Mouse (Mus musculus): ENCODE measurements at regions not wholly inside any gene's neighbourhood (a gene's known extent, or its start where the extent isn't known, plus 50 kb on each side); places are given as distances from the start of the nearest gene placed in this dataset.

DNA sequence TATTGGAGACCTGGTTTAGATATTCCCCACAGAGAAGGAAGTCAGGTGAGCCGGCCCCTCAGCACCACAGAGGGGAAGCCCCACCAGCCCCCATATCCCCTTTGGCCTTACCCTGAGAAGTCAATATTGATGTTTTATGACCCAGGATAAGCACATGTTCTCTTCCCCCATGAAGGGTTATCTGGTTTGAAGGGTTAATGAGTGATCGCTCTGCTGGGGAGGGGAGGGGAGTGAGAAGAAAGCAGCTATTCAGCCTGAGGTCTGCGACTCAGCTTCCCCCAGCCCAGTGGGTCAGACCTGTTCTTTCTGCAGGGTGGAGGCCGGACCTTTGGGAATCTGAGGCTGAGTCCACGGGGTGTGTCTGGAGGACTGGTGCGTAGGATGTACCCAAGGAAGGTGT, 152.4 kb upstream of the Haao start:
- in situ Hi-C loops (cut with MboI; ENCODE audit: low sequenced_read_pairs) = no loop called here

DNA sequence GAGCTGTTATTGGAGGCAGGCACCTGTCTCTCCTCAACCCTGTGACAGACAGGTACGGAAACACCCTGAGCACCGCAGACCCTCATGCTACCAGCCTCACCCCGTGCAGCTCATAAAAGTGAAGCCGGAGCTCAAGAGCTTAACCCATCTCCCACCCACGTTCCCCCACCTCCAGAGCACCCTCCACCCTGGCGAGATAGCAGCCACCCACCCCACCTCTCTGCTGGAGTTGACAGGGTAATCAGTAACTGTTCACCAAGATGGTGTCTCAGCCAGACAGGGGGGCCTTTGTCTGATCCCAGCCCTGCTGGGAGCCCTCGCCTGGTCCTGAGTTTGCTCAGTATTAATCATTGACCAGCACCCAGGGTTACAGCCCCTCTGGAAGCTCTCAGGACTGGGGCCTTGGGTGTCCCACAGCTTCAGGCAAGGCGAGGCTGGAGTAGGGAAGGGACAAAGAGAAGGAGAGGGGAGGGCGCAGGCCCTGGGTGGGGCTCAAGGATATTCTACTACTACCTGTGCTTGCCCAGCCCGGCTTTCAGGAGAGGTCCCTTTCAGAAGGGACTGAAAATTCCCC, 151.3 kb upstream of the Haao start:
- in situ Hi-C loops (cut with MboI; ENCODE audit: low sequenced_read_pairs) = no loop called here

DNA sequence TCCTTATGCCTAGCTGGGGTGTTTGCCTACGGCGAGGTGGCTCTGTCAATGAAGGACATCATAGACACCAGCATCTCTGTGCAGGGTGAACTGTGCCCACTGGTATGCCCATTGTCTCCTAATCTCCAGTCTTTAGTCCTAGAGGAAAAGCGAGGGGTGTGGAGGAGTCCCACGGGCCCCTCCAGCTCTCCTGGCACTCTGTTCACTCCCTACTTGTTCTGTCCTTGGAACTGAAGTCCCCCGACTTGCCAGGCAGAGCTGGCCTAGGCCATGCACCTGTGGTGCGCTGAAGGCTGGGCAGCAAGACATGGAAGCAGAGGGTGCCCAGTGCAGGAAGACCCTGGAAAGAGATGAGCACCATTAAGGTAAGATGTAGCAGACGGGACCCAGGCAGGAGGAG, 150.6 kb upstream of the Haao start:
- in situ Hi-C loops (cut with MboI; ENCODE audit: low sequenced_read_pairs) = no loop called here

DNA sequence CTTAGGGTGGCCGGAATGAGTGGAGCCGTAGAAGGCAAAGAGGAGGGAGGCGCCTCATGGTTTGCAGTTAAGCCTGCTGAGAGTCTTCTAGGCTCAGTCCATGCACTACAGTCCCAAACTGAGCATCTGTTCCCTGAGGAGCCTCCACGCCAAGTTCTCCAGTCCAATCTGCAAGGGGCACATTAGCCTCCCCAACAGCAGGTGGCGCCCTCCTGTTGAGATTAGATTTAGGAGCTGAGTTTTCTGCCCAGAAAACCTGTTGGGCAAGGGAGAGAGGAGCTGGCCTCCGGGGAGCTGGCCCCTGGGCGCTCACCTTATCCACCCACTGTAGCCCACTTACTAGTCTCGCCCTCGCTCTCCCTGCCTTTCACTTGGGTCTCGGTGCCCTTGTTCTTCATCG, 150.0 kb upstream of the Haao start:
- in situ Hi-C loops (cut with MboI; ENCODE audit: low sequenced_read_pairs) = no loop called here

DNA sequence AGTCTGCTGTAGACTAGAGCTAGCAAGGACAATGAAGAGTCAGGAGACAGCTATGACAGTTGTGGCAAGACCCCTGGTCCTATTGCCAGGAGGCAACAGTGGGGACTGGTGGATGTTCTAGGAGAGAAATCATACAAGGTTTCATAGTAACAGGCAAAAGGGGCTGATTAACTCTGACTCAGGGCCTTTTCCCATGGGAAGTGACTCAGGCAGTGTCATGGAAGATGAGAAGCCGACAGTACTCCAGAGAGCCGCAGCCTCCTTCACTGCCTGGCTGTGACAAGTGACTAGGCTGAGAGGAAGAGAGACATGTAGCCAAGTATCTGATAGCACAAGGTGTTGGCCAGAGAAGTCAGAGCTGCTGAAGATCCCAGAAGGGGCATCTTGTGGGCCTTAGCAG, 145.3 kb upstream of the Haao start:
- in situ Hi-C loops (cut with MboI; ENCODE audit: low sequenced_read_pairs) = no loop called here

DNA sequence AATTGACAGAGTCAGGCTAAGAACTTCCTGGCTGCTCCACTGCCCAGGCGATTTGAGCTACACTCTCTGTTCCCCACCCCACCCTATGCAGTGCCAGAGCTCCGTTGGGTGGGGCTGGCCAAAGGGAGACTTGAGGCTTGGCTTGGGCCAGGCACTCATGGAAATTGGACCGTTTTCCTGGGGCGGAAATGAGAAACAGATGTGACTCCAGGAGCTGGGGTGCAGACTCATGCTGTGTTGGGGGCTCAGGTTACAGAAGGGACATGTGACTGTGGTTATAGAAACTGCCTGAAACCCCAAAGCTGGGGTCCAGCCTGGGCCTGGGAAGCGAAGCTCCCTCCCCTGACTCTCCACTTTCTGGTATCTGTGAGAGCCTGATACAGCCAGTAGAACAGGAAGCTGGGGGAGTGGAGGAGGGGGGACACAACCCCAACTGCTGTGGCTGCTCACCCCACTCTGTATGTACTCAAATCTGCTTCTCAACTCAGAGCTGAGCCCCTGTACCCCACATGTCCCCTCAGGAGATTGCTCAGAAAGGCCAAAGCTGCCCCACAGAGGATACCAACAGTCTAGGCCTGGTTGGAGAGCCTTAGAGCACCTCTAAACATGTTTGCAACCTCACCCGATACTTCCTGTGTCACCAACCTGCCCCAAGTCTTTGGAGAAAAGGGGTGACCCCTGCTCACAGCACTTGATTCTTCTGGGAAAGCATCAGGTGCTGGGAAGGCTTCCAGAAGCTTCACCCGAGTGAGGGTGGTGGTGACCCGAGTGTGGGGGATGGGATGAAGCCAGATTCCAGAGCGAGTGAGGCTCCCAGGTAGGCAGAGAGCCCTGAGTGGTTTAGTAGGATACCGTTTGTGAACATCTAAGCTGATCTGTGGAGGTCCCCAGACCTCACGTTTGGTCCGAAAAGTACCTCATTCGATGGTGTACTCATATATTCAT, 142.9 kb upstream of the Haao start:
- in situ Hi-C loops (cut with MboI; ENCODE audit: low sequenced_read_pairs) = no loop called here

DNA sequence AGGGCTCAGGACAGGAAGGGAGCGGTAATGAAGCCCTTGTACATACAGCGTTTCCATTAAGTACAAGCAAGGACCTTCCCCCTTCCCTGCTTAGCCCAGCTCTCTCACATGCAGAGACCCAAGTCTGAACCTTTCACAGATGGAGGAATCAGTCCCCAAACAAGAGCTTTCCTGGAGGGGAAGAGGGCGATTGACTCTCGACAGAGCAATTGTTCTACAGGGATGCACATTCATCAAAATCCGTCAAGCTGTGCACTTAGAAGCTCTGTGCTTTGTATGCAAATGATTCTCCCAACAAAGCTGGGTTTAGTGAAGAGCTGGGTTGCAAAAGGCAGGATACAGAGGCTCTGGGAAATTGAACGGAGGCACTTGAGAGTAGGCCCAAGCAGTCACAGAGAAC, 141.1 kb upstream of the Haao start:
- in situ Hi-C loops (cut with MboI; ENCODE audit: low sequenced_read_pairs) = no loop called here

DNA sequence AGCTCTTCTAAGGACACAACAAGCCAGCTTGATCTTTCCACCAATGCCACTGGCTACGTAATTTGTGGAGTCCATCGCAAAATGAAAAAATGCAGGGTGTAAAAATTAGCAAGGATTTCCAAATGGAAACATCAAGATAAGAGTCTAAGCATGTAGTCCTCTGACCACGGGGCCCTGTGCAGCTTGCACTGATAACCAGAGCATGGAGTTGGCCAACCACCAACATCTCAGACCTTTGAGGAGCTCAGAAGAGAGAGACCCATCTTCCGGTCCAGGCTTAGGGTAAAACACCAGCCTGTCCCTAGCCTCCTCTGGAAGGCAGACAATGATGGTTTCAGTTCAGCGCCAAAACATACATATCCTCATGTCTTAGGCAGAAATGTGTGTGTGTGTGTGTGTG, 140.4 kb upstream of the Haao start:
- in situ Hi-C loops (cut with MboI; ENCODE audit: low sequenced_read_pairs) = no loop called here

DNA sequence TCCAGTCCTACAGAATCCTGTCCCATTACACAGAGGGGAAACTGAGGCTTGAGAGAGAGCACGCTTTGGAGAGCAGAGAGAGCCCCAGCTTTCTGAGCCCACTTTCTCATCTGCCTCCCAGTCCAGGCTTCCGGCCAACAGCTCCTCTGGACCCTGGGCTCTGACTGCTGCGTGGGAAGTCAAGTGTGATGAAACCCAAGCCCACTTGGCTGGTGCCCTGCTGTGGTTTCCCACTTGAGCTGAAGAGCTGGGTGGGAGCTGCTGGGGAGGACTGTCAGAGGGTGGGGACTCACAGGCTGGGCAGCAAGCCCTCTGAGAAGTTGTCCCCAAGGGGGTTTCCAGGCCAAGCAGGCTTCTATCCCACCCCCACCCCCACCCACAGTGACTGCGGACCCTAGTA, 139.9 kb upstream of the Haao start:
- in situ Hi-C loops (cut with MboI; ENCODE audit: low sequenced_read_pairs) = no loop called here

DNA sequence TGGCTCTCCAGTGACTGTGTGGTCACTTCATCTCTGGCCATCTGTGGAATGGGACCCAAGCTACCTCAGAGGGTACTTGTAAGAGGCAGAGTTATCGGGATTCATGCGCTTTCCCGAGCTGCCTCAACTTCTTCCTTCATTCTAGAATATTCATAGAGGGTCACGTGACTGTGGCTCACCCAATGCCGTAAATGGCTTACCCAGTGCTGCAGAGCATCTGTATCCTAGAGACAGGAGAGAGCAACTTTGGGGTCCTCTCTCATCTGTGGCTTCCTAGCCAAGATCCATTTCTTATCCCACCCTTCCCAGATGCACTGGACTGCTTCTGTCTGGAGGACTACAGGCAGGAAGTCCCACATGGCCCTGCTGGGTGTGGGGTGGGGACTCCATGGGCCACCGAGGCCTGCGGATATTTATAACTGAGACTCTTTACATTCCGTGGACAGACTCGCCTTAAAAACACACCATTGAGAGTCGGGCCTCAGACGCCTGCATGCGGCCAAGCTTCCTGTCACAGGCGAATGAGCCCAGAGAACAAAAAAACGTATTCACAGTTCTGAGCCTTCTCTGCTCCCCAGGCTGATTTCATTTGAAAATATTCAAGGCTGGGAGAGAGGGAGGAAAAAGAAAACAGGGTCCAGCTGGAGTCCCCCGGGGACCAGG, 138.3 kb upstream of the Haao start:
- in situ Hi-C loops (cut with MboI; ENCODE audit: low sequenced_read_pairs) = no loop called here

DNA sequence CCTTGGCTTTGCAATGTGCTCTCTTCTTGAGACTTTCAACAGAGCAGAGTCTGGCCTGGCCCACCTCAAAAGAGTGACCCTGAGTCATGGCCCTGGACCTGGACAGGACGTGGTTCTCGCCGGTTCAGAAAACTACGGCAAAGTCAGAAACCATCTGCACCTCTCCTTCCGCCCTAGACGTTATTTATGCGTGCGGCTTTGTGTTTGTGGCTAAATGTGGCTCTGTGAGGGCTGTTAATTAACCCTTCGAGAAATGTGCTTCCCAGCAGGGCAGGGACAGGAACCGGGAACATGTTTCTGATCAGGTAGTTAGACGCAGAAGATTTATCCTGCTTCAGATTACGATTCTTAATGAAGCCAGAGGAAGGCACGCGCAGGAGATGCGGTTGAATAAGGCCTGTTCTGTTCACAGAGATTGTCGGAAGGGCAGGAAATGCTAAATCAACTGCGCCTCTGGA, 137.6 kb upstream of the Haao start:
- in situ Hi-C loops (cut with MboI; ENCODE audit: low sequenced_read_pairs) = no loop called here

DNA sequence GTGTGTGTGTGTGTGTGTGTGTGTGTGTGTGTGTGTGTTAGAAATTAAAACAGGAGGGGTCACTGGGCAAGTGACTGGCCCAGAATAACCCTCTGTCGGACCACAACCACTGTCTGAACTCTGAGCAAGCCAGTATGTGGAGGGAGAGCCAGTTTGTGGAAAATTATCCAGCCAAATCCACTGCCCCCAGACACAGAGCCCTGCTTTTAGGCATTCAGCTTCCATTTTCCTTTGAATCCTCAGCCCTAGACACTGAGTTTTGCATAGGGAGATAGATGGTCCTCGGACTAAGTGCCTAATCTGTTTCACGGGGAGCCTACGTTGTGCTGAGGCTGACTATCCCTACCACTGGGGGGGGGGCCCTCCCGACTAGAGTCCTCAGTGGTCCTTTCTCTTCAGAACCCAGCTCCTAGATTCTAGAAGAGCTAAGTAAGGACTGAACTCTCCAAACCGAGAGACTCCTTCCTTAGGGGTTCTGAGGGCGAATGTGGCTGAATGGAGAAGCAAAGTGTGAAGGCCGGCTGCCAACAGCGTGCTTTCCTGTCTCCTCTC, 136.2 kb upstream of the Haao start:
- in situ Hi-C loops (cut with MboI; ENCODE audit: low sequenced_read_pairs) = no loop called here

DNA sequence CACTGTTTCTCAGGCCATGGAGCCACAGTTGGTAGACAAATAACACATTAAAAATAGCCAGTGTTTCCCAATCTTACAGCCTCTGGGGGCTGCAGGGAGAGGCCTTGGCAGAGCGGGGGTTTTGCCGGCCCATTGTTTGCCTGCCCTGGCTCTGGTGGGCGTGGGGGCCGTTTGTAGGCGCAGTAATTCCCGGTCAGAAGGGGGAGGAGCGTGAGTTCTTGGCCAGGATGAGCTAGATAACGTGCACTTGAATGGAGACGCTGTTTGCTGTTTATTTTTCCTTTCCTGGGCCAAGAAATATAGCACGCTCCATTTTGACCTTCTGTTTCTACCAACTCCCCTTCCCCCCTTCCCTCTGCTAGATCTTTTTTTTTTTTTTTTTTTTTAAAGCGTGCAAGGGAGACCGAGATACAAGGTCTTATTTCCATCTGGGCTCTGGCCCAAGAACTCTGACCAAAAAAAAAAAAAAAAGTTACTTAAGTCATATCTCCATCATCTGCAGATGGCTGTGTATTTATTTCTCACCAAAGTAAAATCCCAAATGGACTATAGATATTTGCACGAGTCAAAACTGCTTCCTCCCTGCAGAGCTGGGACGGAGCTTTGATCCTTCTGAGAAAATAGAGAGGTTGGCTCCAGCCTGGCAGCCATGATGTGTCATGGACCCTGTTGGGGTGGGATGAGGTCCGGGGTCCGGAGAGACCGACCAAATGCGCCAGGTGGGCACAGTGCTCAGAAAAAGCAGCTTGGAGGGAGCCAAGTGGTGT, 135.5 kb upstream of the Haao start:
- in situ Hi-C loops (cut with MboI; ENCODE audit: low sequenced_read_pairs) = no loop called here

DNA sequence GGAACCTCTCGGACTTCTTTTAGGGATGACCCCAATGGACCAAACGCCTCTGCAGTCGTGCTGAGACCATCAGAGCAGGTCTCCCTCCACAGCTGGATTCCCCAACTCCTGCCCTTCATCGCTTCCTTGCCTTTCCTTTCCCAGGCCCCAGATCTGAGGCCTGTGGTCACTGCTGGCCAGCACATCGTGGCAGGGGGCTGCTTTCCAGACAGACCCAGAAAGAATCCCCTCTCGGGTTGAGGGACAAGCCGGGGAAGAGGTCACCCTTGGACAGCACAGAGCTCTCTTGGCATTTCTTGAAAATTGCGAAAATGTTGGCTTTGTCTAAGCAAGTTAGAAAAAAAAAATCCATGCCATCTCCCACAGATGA, 134.9 kb upstream of the Haao start:
- in situ Hi-C loops (cut with MboI; ENCODE audit: low sequenced_read_pairs) = no loop called here

DNA sequence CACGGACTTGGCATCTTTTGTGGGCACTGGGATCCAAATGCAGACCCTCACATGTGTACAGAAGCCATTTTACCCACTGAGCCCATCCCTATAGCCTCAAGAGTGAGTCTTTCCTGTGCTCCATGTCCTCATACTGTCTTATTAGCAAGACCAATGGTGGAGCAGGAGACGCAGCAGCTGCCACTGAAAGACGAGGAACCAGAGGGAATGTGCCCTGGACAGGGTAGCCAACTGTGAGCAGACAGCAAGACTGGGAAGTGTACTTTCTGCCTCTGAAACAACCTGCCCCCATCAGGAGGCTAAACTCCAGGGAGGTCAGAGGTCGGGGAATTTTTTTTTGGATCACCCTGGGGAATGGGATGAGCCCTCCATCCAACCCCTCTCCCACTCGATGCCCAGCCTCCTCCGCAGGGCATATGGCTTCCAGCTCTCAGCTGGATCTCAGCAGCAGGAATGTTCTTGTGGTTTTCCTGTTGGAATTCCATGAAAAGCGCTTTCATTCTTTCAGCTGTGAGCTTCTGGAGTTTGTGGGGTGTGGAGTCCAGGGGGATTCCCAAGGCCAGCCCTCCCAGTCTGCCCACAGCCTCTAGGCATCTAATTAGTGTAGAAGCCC, 131.2 kb upstream of the Haao start:
- in situ Hi-C loops (cut with MboI; ENCODE audit: low sequenced_read_pairs) = loop anchor here (10.0 kb wide), 1 partner anchor 216 kb away; no protein-coding TSS in a partner anchor

DNA sequence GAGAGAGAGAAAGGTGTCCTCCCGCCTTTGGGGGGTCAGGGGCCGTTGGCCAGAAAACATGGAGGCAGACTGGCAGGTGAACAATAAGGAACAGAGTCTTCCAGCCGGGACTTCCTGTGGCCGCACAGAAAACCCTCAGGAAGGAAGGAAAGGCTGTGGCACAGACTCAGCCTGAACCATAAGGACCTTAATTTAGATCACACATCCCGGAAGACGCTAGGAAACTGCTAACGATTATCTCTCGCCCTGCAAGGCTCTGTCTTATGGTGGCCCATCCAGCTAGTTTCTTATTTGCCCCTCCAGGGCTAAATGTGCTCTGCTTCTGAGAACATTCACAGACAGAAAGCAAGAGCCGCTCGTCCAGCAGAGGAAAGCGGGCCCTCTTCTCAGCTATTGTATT, 130.0 kb upstream of the Haao start:
- in situ Hi-C loops (cut with MboI; ENCODE audit: low sequenced_read_pairs) = loop anchor here (10.0 kb wide), 1 partner anchor 217 kb away; no protein-coding TSS in a partner anchor

DNA sequence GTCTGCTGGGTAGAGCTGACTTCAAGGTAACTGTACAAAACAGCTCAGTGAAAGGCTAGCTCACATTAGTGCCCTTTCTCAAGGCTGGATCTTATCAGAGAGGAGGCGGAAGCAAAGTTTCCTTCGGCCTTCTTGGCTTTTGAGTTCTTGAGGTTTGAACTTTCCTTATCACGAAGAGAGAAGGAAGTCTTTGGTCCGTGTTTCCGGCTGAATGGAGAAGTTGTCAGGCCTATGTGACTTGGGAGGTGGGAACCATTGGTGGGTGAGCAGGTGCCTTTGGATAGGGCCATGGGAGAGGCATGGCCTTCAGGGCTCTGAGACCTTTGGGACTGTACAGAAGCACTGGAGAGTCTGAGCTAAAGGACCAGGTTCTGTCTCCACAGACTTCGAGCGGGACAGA, 128.1 kb upstream of the Haao start:
- in situ Hi-C loops (cut with MboI; ENCODE audit: low sequenced_read_pairs) = loop anchor here (10.0 kb wide), 1 partner anchor 219 kb away; no protein-coding TSS in a partner anchor

DNA sequence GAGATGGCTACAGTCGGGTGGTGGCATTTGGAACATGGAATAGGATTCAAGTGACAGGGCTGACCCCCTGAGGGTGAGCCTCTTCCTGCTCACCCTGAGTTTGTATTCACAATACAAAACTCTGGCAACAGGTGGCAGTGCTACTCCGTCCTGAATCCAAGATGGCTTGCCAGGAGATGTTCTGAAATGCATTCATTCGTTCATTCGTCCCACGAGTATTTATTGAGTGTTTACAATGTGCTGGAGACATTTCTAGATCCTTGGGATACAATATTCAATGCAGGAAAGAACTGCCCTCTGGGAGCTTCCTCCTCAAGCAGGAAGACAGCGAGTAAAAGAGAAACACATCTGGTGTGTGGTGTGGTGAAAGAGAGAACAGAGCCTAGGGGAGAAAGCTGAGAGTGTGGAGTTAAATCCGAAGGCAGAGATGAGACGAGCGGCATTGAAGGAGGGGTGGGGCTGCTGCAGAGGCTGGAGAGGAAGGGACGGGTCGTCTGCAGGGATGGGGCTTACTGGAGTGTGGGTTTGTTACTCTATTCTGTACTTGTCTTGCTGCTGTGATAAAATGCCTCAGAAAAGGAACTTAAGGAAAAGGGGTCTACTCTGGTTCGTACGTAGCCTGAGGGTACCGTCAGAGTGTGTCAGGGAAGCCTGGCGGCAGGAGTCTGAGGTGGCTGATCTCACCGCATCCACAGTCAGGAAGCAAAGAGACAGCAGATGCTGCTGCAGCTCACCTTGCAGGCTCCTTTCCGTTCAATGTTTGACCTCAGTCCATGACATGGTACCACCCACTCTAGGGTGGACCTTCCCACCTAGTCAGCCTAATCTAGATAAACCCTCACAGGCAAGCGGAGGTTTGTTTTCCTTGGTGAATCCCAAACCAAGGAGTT, 125.9 kb upstream of the Haao start:
- in situ Hi-C loops (cut with MboI; ENCODE audit: low sequenced_read_pairs) = loop anchor here (10.0 kb wide), 1 partner anchor 221 kb away; no protein-coding TSS in a partner anchor

DNA sequence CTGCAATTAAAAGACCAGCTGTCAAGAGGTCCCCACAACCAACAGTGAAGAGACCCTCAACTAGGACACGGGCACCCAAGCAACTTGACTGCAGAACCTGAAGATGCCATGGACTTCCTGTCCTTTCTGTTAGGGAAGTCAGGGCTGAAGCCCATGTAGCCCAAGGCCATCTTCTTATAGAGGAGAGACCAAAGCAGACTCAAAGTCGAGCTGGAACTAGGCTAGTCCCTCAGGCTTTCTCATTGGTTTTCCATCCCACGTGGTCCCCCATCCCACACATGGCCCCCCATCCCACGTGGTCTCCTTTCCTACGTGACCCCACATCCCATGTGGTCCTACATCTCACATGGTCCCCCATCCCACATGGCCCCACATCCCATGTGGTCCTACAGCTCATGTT, 125.1 kb upstream of the Haao start:
- in situ Hi-C loops (cut with MboI; ENCODE audit: low sequenced_read_pairs) = loop anchor here (10.0 kb wide), 1 partner anchor 222 kb away; no protein-coding TSS in a partner anchor

Data from CH12F3 (cell line).